Mouse (Mus musculus): Measurements from ENCODE around the gene Btnl10.

- TF ChIP-seq CTCF (IDR thresholded peaks at IDR 0.05; ENCODE audit: borderline replicate concordance, insufficient read depth, low read depth, low read length): no peak
- TF ChIP-seq POLR2A (IDR thresholded peaks at IDR 0.05; ENCODE audit: borderline replicate concordance, insufficient read depth, low read length): no peak
Measured at GRCm38 (mm10) chr11:58951210-58951609, 33.5 kb downstream of the Btnl10 start.

Measured in cerebellum, adult 2 months (tissue).